Mouse (Mus musculus): ENCODE results near the gene Ccnjl. TPM values are rescaled to one million over a fixed set of nuclear protein-coding genes. Genes with fewer than 3 reads are reported as not detected.

The Ccnjl gene
- polyA plus RNA-seq, 1 experiment from 2014 or later = 38.7 TPM

DNA sequence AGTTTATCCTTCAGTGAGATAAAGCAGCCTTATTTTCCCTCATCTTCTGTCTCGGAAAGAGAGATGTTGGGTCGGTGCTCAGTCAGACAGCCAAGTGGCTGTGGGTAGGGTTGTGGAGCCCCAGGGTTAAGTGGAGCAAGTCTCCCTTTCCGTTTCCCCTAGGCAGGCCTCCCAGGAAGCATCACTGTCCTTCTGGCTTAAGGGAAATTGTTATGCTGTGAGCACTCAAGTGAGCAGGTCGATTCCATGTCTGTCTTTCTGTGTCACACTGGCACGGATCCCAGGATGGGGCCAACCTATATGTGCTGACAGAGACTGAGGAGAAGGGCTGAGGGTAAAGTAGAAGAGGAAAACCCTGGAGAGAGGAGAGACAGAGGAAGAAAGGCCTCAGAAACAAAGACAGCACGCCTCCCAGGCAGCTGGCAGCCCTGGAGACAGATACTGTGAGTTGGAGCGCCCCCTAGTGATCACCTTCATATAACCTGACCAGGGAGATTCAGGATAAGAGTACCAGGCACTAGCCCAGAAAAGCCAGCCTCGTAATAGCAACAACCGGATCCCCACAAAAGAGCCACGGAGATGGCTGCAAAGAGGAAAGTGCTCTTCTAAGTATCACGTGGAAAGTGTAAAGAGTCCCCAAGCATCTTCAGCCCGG is 84.4 kb downstream of the Ccnjl start:
- Histone ChIP-seq H3K4me1 (peaks cover 8% of the 10 kb centered on the region), H3K4me3 (no peak overlapping the region), H3K36me3 (no peaks in the 10 kb centered on the region), H3K27me3 (replicated peaks) (no peaks in the 10 kb centered on the region), H3K9me3 (no peaks in the 10 kb centered on the region), H3K27ac (0 out of 2 replicates have a peak overlapping the region, but pooled peaks have one; percentile 11), H3K4me2 (replicated peaks) (no peak overlapping the region), H3K9ac (peak overlapping the region; percentile 30; the same call in 1 of the 2 replicates)
- WGBS = 32% methylated on average over 12 of the region's 12 CpGs
- ATAC-seq (ENCODE audit: low FRiP score, low read depth) = peak; percentile 88

DNA sequence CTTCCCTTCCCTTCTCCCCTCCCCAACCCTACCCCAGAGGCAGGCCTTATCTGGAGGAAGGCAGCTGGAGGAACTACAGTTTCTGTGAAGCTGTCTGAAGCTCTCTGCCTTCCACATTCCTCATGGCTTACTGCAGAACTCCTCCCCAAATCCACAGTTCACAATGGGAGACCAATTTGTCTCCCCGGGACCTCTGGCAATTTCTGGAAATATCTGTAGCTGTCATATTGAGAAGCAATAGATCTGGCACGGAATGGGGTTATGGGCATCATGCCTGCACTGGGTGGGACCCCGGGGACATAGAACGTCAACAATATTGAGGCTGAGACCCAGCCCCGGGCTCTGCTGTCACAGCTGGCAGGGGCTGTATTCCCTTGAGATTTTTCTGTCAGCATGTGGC is 89.3 kb downstream of the Ccnjl start:
- H3K9ac ChIP-seq = no peak overlapping the region
- peak; percentile 49; the same call in 1 of the 2 replicates for ATAC-seq (ENCODE audit: low FRiP score, low read depth)
- no peak overlapping the region for H3K4me3 ChIP-seq
- no peak overlapping the region for H3K4me2 ChIP-seq (replicated peaks)
- H3K9me3 ChIP-seq = no peaks in the 10 kb centered on the region
- peaks cover 8% of the 10 kb centered on the region for H3K4me1 ChIP-seq
- no peaks in the 10 kb centered on the region for H3K36me3 ChIP-seq
- H3K27me3 ChIP-seq (replicated peaks) = no peaks in the 10 kb centered on the region
- WGBS = 41% methylated on average over 5 of the region's 5 CpGs
- no peak overlapping the region for H3K27ac ChIP-seq

DNA sequence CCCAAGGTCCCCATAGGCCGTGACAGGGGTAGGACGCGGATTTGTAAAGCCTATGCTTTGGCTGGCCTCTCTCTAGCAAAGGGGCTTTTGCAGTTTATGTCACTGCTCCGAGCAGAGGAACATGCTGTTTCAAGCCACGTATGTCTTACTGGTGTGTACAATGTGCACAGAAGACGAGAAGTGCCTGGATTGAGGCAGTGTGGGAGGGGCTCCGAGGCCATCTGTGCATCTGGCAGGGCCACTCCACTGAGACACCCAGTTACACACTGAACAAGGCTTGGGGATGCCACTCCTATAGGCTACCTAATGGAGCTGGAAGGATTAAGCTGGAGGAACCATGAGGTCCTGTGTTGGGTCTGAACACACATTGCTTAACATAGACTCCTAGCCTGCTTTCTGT is 89.8 kb downstream of the Ccnjl start:
- Histone ChIP-seq H3K27me3 (replicated peaks) (no peaks in the 10 kb centered on the region), H3K4me2 (replicated peaks) (no peak overlapping the region), H3K4me3 (no peak overlapping the region), H3K36me3 (no peaks in the 10 kb centered on the region), H3K4me1 (peaks cover 8% of the 10 kb centered on the region), H3K9me3 (no peaks in the 10 kb centered on the region), H3K9ac (no peak overlapping the region), H3K27ac (no peak overlapping the region)
- WGBS = 54% methylated on average over 7 of the region's 7 CpGs
- peak; percentile 65 for ATAC-seq (ENCODE audit: low FRiP score, low read depth)

DNA sequence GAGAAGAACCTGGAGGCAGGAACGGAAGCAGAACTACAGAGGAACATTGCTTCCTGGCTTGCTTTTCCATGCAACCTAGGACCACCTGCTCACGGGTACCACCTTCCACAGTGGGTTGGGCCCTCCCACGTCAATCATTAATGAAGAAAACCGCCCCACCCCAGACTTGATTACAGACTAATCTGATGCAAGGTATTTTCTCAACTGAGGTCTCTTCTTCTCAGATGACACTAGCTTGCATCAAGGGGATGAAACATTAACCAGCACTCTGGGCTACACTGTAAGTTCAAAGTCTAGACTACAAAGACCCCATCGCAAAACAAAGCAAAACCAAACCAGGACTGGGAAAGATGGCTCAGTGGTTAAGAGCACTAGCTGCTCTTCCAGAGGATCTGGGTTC is 93.2 kb downstream of the Ccnjl start:
- Histone ChIP-seq H3K36me3 (no peaks in the 10 kb centered on the region), H3K27ac (no peak overlapping the region), H3K27me3 (replicated peaks) (no peaks in the 10 kb centered on the region), H3K4me3 (no peak overlapping the region), H3K4me1 (peaks cover 17% of the 10 kb centered on the region), H3K9ac (no peak overlapping the region), H3K4me2 (replicated peaks) (no peak overlapping the region), H3K9me3 (no peaks in the 10 kb centered on the region)
- no peak for ATAC-seq (ENCODE audit: low FRiP score, low read depth)
- WGBS = 84% methylated on average over 5 of the region's 5 CpGs

DNA sequence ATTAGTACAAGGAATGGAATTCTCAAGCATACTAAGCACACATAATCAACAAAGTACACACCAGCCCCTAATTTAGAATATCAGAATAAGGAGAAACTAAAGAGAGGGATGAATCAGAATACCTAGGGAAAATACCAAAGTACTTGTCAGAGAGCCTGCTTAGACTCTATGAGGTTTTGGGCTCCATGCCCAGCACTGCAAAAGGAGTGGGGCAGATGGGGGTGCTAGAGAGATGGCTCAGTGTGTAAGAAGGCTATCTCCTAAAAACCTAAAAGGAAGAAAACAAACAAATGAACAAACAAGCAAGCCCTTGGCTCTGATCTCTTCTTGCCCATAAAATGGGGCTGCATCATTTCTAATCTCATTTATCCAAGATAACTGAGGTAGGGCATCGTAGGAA is 95.8 kb downstream of the Ccnjl start:
- no peak for ATAC-seq (ENCODE audit: low FRiP score, low read depth)
- Histone ChIP-seq H3K27ac (no peak overlapping the region), H3K4me2 (replicated peaks) (no peak overlapping the region), H3K36me3 (no peaks in the 10 kb centered on the region), H3K27me3 (replicated peaks) (no peaks in the 10 kb centered on the region), H3K4me1 (peaks cover 11% of the 10 kb centered on the region), H3K9me3 (no peaks in the 10 kb centered on the region), H3K9ac (no peak overlapping the region), H3K4me3 (no peak overlapping the region)
- WGBS = 96% methylated on average over 1 of the region's 1 CpGs

DNA sequence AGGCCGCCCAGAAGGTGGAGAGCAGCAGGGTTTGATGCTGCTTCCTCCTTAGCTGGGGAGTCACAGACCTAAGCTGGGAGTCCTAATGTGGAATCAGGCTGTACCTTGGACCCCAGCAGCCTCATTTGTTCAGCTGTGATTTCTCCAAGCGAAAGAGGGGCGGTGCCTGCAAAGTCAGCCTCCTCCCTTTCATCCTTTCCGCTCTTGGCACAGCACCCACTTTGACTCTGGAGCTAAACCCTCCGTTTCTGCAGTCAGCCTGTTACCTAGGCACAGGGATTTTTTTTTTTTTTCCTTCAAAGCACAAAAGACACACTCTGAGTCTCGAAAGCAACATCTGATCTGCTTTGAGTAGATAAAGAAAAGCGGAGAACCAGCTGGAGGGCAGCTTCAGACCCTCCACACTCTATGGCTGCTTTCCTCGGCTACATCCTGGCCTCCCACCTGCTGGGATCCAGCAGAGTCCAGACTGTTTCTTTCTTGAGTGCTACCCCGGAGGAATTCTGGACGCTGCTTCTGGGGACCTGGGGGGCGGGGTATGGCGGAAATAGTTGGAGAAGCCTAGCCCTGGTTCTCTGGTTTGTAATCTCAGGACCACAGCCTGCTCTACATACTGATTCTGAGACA is 97.8 kb downstream of the Ccnjl start:
- 13% methylated on average over 12 of the region's 12 CpGs for WGBS
- H3K27ac ChIP-seq = no peak overlapping the region
- peaks cover 11% of the 10 kb centered on the region for H3K4me1 ChIP-seq
- H3K9me3 ChIP-seq = no peaks in the 10 kb centered on the region
- H3K9ac ChIP-seq = no peak overlapping the region
- no peaks in the 10 kb centered on the region for H3K36me3 ChIP-seq
- ATAC-seq (ENCODE audit: low FRiP score, low read depth) = no peak
- H3K27me3 ChIP-seq (replicated peaks) = no peaks in the 10 kb centered on the region
- H3K4me2 ChIP-seq (replicated peaks) = peak overlapping the region; percentile 48
- H3K4me3 ChIP-seq = no peak overlapping the region

DNA sequence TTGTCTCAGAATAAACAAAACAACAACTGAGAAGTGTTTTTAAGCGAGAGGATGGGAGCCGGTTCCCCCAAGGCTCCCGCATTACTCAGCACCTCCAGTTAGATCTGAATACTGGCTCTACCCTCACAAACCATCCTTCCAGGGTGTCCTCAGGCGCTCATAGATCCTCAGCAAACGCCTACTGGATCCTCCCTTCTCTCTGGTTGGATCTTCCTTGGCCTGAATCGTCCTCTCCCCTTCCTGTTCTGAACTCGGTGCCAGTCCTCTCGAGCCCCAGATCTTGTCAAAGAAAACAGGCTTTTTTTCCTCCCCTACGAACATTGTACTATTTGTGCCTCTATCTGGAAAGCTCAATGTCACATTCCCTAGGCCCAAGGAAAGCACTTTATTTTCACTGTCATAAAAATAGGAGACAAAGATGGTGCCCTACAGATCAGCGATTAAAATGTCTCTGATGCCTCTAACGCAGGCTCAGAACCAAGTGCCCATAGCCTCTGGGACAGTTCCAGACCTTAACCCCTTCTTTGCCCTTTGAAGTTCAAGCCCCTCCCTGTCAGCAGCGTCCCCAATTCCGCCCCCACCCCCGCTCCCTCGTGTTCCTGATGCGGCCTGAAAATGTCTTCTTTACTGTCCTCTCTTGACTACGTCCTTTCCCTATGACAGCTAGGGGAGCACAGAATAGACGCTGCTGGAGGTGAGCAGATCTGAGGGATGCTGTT is 98.5 kb downstream of the Ccnjl start:
- WGBS = 37% methylated on average over 18 of the region's 18 CpGs
- H3K4me2 ChIP-seq (replicated peaks) = peak overlapping the region; percentile 48

DNA sequence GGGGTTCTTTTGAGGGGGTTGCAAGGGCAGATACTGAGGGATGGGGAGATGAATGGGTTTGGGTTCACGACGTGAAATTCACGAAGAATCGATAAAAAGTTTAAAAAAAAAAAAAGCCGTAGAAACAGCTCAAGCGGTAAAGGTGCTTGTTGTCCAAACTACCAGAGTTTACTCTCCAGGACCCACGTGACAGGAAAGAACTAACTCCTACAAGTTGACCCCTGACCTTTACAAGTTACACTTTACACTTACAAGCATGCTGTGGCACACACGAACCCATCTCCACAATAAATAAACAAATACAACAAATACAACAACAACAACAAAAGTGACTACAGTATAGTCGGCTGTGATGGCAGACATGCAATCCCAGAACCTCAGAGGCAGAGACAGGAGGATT is 103.1 kb downstream of the Ccnjl start:
- Histone ChIP-seq H3K27ac (no peak overlapping the region), H3K4me3 (no peak overlapping the region), H3K36me3 (no peaks in the 10 kb centered on the region), H3K4me1 (peaks cover 13% of the 10 kb centered on the region), H3K9ac (no peak overlapping the region), H3K4me2 (replicated peaks) (no peak overlapping the region), H3K27me3 (replicated peaks) (no peaks in the 10 kb centered on the region), H3K9me3 (no peaks in the 10 kb centered on the region)
- ATAC-seq (ENCODE audit: low FRiP score, low read depth) = no peak
- 88% methylated on average over 9 of the region's 9 CpGs for WGBS

More for the DNA sequence above, 98.5 kb downstream of the Ccnjl start:
- Histone ChIP-seq H3K4me1 (peaks cover 11% of the 10 kb centered on the region), H3K4me3 (no peak overlapping the region), H3K36me3 (no peaks in the 10 kb centered on the region), H3K9ac (no peak overlapping the region), H3K9me3 (no peaks in the 10 kb centered on the region), H3K27me3 (replicated peaks) (no peaks in the 10 kb centered on the region), H3K27ac (no peak overlapping the region)
- ATAC-seq (ENCODE audit: low FRiP score, low read depth) = no peak

DNA sequence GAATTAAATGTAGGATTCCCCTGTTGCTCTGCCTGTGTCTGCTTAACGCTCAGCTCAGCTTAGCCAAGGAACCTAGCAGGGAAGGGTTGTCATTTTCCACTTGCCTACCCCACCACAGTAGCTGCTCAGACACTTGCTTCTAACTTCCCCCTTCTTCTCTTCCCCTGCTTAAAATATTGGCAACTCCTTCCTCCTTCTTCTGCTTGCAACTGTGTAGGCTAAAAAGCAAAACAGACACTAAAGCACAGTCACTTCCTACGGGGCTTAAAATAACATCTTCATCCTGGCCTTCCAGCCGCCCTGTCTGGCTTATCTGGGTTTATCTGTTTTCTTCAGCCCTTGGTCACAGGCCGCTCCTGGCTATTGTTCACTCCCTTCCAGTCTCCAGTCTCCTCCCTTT is 104.0 kb downstream of the Ccnjl start:
- 80% methylated on average over 4 of the region's 4 CpGs for WGBS
- ATAC-seq (ENCODE audit: low FRiP score, low read depth) = no peak
- Histone ChIP-seq H3K27me3 (replicated peaks) (no peaks in the 10 kb centered on the region), H3K9ac (no peak overlapping the region), H3K4me2 (replicated peaks) (no peak overlapping the region), H3K9me3 (no peaks in the 10 kb centered on the region), H3K36me3 (no peaks in the 10 kb centered on the region), H3K4me3 (no peak overlapping the region), H3K27ac (no peak overlapping the region), H3K4me1 (peaks cover 9% of the 10 kb centered on the region)

DNA sequence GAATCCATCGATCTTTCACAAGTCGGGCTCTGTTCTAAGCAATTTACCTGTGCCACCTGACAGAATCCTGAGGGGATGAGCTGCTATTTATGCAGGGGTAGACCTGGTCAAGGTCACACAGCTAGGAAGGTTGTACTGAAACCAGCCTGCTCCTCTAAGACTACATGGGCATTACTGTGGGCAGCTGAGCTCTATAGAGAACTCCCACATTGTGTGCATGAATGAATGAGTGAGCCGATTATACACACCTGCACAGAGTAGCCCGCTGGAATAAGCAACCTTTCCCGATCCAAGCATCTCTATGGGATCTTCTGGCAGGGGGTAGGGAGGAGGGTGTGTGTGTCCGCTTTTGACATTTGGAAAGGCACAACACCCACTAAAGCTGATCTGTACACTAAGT is 104.6 kb downstream of the Ccnjl start:
- Histone ChIP-seq H3K9me3 (no peaks in the 10 kb centered on the region), H3K4me3 (no peak overlapping the region), H3K9ac (no peak overlapping the region), H3K4me1 (peaks cover 9% of the 10 kb centered on the region), H3K4me2 (replicated peaks) (no peak overlapping the region), H3K36me3 (no peaks in the 10 kb centered on the region), H3K27ac (no peak overlapping the region), H3K27me3 (replicated peaks) (no peaks in the 10 kb centered on the region)
- 0 out of 2 replicates have a peak, but pooled peaks have one; percentile 2 for ATAC-seq (ENCODE audit: low FRiP score, low read depth)
- 84% methylated on average over 6 of the region's 6 CpGs for WGBS

DNA sequence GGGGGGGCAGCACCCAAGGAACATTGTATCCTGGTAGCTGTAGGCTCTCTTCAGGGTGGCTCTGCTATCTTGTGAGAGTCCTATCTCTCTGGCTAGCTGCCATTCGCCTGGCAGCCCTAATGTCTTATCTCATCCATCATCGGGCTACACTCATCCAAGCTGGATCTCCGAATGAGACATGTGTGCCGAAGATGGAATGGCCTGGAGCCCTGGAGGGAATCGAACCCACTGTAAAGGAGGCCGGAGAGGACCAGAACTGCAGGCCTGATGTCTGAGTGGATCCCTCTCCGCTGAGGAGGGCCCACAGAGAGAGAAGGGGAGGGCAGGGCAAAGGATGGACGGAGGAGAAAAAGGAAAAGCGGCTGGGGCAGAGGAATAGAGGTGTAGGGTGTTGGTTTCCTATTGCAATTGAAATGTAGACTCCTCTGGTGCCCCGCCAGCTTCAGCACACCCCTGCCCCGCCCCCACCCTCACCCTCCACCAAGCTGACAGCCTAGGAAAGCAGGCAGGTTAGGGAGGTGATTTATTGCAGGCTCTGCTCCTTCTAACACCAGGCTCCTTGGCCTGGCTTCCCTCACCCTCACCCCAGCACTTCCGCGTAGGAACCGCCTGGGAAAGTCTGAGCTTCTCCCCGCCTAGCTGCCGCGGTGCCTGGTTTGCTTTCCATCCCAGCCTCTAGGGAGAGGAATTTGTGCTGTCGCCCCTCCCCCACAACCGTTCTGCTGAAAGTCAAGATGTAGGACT is 105.2 kb downstream of the Ccnjl start:
- no peaks in the 10 kb centered on the region for H3K9me3 ChIP-seq
- H3K27ac ChIP-seq = 0 out of 2 replicates have a peak overlapping the region, but pooled peaks have one; percentile 57
- H3K4me2 ChIP-seq (replicated peaks) = peak overlapping the region; percentile 49
- 0 out of 2 replicates have a peak overlapping the region, but pooled peaks have one; percentile 26 for H3K9ac ChIP-seq
- peaks cover 9% of the 10 kb centered on the region for H3K4me1 ChIP-seq
- H3K4me3 ChIP-seq = no peak overlapping the region
- H3K36me3 ChIP-seq = no peaks in the 10 kb centered on the region
- WGBS = 20% methylated on average over 19 of the region's 19 CpGs
- peak; percentile 84 for ATAC-seq (ENCODE audit: low FRiP score, low read depth)
- no peaks in the 10 kb centered on the region for H3K27me3 ChIP-seq (replicated peaks)
